Mouse (Mus musculus): ENCODE results near the gene Mars. TPM values are rescaled to one million over a fixed set of nuclear protein-coding genes. Genes with fewer than 3 reads are reported as not detected.
"Not testable (repeated sequence)": the region's sequence is repeated elsewhere in the genome, so short reads cannot be mapped to it uniquely, and the experiment has no call there.

Gene Mars
- polyA plus RNA-seq, 1 experiment from 2014 or later, result 117 TPM

GRCm38 (mm10) chr10:127321621-127322020 is 10.0 kb upstream of the Mars start, which contains the start of gene Arhgap9:
Gene Arhgap9, plus strand, starts transcription at chr10:127321964.
- H3K4me1 ChIP-seq (ENCODE audit: control insufficient read depth, insufficient read depth, low read length), result peaks cover 7% of the 10 kb centered on the region; the same call in 1 of the 2 replicates
- H3K27ac ChIP-seq (ENCODE audit: low read depth, low read length), result no peak within 1 kb of the TSS
- peaks cover 20% of the 10 kb centered on the region for H3K27me3 ChIP-seq (ENCODE audit: control insufficient read depth, insufficient read depth, low read length)
- 76% methylated on average over 3 of the region's 3 CpGs for WGBS
- no peak within 1 kb of the TSS for H3K4me2 ChIP-seq (ENCODE audit: low read depth, low read length)
- H3K4me3 ChIP-seq (ENCODE audit: low read depth, low read length), result no peak within 1 kb of the TSS
- H3K36me3 ChIP-seq (ENCODE audit: control insufficient read depth, insufficient read depth, low read length), result no peaks in the 10 kb centered on the region
- ATAC-seq (ENCODE audit: low read depth), result no peak
- H3K9me3 ChIP-seq (ENCODE audit: control insufficient read depth, low read length), result no peaks in the 10 kb centered on the region
- no peak within 1 kb of the TSS for H3K9ac ChIP-seq (replicated peaks; ENCODE audit: low read depth, low read length)

- ATAC-seq (ENCODE audit: low read depth), result no peak
- Histone ChIP-seq H3K4me3 (ENCODE audit: low read depth, low read length) (no peak overlapping the region), H3K4me1 (ENCODE audit: control insufficient read depth, insufficient read depth, low read length) (no peaks in the 10 kb centered on the region), H3K9ac (replicated peaks; ENCODE audit: low read depth, low read length) (no peak overlapping the region), H3K27ac (ENCODE audit: low read depth, low read length) (no peak overlapping the region), H3K4me2 (ENCODE audit: low read depth, low read length) (no peak overlapping the region), H3K9me3 (ENCODE audit: control insufficient read depth, low read length) (no peaks in the 10 kb centered on the region), H3K36me3 (ENCODE audit: control insufficient read depth, insufficient read depth, low read length) (no peaks in the 10 kb centered on the region), H3K27me3 (ENCODE audit: control insufficient read depth, insufficient read depth, low read length) (peaks cover 4% of the 10 kb centered on the region)
- 80% methylated on average over 7 of the region's 7 CpGs for WGBS
These were observed 8.4 kb upstream of the Mars start for GRCm38 (mm10) chr10:127319969-127320368.

GRCm38 (mm10) chr10:127318009-127318408 is 6.4 kb upstream of the Mars start:
- Histone ChIP-seq H3K9me3 (ENCODE audit: control insufficient read depth, low read length) (no peaks in the 10 kb centered on the region), H3K27me3 (ENCODE audit: control insufficient read depth, insufficient read depth, low read length) (no peaks in the 10 kb centered on the region), H3K4me3 (ENCODE audit: low read depth, low read length) (no peak overlapping the region), H3K4me2 (ENCODE audit: low read depth, low read length) (no peak overlapping the region), H3K4me1 (ENCODE audit: control insufficient read depth, insufficient read depth, low read length) (no peaks in the 10 kb centered on the region), H3K36me3 (ENCODE audit: control insufficient read depth, insufficient read depth, low read length) (no peaks in the 10 kb centered on the region), H3K9ac (replicated peaks; ENCODE audit: low read depth, low read length) (no peak overlapping the region), H3K27ac (ENCODE audit: low read depth, low read length) (no peak overlapping the region)
- no peak for ATAC-seq (ENCODE audit: low read depth)
- 52% methylated on average over 4 of the region's 4 CpGs for WGBS

DNA sequence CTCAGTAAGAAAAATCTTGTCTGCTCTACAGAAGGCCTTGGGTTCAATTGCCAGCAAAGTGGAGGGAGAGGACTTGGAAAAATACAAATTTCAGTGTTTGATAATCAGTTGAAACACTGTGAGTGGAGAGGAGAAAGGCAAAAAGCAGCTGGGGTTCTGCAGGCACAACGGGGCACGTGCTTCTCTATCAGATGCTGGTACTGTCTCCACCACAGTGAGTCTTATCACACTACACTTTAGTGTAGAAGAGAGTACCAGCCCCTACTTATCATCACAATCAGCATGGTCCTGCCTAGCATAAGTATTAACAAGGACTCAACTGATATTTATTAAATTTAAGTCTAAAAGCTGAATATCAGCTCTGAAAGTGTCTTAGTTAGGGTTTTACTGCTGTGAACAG is 5.7 kb upstream of the Mars start:
- Histone ChIP-seq H3K9me3 (ENCODE audit: control insufficient read depth, low read length) (no peaks in the 10 kb centered on the region), H3K9ac (replicated peaks; ENCODE audit: low read depth, low read length) (no peak overlapping the region), H3K4me2 (ENCODE audit: low read depth, low read length) (no peak overlapping the region), H3K36me3 (ENCODE audit: control insufficient read depth, insufficient read depth, low read length) (no peaks in the 10 kb centered on the region), H3K27ac (ENCODE audit: low read depth, low read length) (no peak overlapping the region), H3K4me3 (ENCODE audit: low read depth, low read length) (no peak overlapping the region), H3K4me1 (ENCODE audit: control insufficient read depth, insufficient read depth, low read length) (no peaks in the 10 kb centered on the region), H3K27me3 (ENCODE audit: control insufficient read depth, insufficient read depth, low read length) (no peaks in the 10 kb centered on the region)
- WGBS, result 80% methylated on average over 2 of the region's 2 CpGs
- ATAC-seq (ENCODE audit: low read depth), result no peak

DNA sequence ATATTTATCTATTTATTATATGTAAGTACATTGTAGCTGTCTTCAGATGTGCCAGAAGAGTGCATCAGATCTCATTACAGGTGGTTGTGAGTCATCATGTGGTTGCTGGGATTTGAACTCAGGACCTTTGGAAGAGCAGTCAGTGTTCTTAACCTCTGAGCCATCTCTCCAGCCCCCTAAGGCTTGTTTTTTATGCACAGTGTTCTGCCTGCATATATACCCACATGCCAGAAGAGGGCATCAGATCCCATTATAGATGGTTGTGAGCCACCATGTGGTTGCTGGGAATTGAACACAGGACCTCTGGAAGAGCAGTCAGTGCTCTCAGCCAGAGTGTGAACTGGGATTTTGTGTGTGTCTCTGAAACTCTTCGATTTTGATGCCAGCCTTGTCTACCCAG is 3.4 kb upstream of the Mars start:
- H3K27me3 ChIP-seq (ENCODE audit: control insufficient read depth, insufficient read depth, low read length); H3K27ac ChIP-seq (ENCODE audit: low read depth, low read length); H3K9me3 ChIP-seq (ENCODE audit: control insufficient read depth, low read length); H3K4me3 ChIP-seq (ENCODE audit: low read depth, low read length); H3K9ac ChIP-seq (replicated peaks; ENCODE audit: low read depth, low read length); H3K36me3 ChIP-seq (ENCODE audit: control insufficient read depth, insufficient read depth, low read length); ATAC-seq (ENCODE audit: low read depth); H3K4me2 ChIP-seq (ENCODE audit: low read depth, low read length); H3K4me1 ChIP-seq (ENCODE audit: control insufficient read depth, insufficient read depth, low read length): not testable (repeated sequence)
- WGBS, result 88% methylated on average over 1 of the region's 1 CpGs

GRCm38 (mm10) chr10:127313516-127313915 is 1.9 kb upstream of the Mars start:
- WGBS, result 89% methylated on average over 5 of the region's 5 CpGs
- ATAC-seq (ENCODE audit: low read depth); H3K9me3 ChIP-seq (ENCODE audit: control insufficient read depth, low read length); H3K4me2 ChIP-seq (ENCODE audit: low read depth, low read length); H3K36me3 ChIP-seq (ENCODE audit: control insufficient read depth, insufficient read depth, low read length); H3K27me3 ChIP-seq (ENCODE audit: control insufficient read depth, insufficient read depth, low read length); H3K9ac ChIP-seq (replicated peaks; ENCODE audit: low read depth, low read length); H3K4me1 ChIP-seq (ENCODE audit: control insufficient read depth, insufficient read depth, low read length); H3K27ac ChIP-seq (ENCODE audit: low read depth, low read length); H3K4me3 ChIP-seq (ENCODE audit: low read depth, low read length): not testable (repeated sequence)

DNA sequence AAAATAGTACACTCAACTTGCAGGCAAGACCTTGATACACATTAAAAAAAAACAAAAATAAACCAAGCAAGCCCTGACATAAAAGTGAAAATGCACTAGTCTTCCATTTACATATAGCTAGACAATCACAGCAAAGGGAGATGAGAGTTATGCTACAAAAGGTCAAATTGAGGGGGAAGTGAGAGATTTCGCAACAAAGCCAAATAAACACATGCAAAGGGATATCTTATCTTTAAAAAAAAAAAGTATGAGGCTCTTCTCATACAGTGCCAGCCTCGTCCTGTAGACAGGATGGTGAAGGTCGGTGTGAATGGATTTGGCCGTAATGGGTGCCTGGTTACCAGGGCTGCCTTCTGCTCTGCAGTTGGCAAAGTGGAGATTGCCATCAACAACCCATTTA is 1.3 kb upstream of the Mars start:
- Histone ChIP-seq H3K9ac (replicated peaks; ENCODE audit: low read depth, low read length) (no peak overlapping the region), H3K27me3 (ENCODE audit: control insufficient read depth, insufficient read depth, low read length) (no peaks in the 10 kb centered on the region), H3K9me3 (ENCODE audit: control insufficient read depth, low read length) (no peaks in the 10 kb centered on the region), H3K36me3 (ENCODE audit: control insufficient read depth, insufficient read depth, low read length) (peaks cover 9% of the 10 kb centered on the region), H3K27ac (ENCODE audit: low read depth, low read length) (no peak overlapping the region), H3K4me2 (ENCODE audit: low read depth, low read length) (no peak overlapping the region), H3K4me1 (ENCODE audit: control insufficient read depth, insufficient read depth, low read length) (peaks cover 8% of the 10 kb centered on the region), H3K4me3 (ENCODE audit: low read depth, low read length) (no peak overlapping the region)
- no peak for ATAC-seq (ENCODE audit: low read depth)
- 78% methylated on average over 4 of the region's 4 CpGs for WGBS

- peak overlapping the region; percentile 64 for H3K4me3 ChIP-seq (ENCODE audit: low read depth, low read length)
- peak overlapping the region; percentile 84 for H3K4me2 ChIP-seq (ENCODE audit: low read depth, low read length)
- peaks cover 12% of the 10 kb centered on the region for H3K36me3 ChIP-seq (ENCODE audit: control insufficient read depth, insufficient read depth, low read length)
- H3K27ac ChIP-seq (ENCODE audit: low read depth, low read length), result peak overlapping the region; percentile 49; the same call in 1 of the 2 replicates
- 1% methylated on average over 4 of the region's 4 CpGs for WGBS
- peaks cover 8% of the 10 kb centered on the region for H3K4me1 ChIP-seq (ENCODE audit: control insufficient read depth, insufficient read depth, low read length)
- H3K9me3 ChIP-seq (ENCODE audit: control insufficient read depth, low read length), result no peaks in the 10 kb centered on the region
- no peaks in the 10 kb centered on the region for H3K27me3 ChIP-seq (ENCODE audit: control insufficient read depth, insufficient read depth, low read length)
- H3K9ac ChIP-seq (replicated peaks; ENCODE audit: low read depth, low read length), result peak overlapping the region; percentile 44; the same call in 1 of the 2 replicates
- peak; percentile 44 for ATAC-seq (ENCODE audit: low read depth)
These were observed 730 bp upstream of the Mars start for GRCm38 (mm10) chr10:127312356-127312676.

DNA sequence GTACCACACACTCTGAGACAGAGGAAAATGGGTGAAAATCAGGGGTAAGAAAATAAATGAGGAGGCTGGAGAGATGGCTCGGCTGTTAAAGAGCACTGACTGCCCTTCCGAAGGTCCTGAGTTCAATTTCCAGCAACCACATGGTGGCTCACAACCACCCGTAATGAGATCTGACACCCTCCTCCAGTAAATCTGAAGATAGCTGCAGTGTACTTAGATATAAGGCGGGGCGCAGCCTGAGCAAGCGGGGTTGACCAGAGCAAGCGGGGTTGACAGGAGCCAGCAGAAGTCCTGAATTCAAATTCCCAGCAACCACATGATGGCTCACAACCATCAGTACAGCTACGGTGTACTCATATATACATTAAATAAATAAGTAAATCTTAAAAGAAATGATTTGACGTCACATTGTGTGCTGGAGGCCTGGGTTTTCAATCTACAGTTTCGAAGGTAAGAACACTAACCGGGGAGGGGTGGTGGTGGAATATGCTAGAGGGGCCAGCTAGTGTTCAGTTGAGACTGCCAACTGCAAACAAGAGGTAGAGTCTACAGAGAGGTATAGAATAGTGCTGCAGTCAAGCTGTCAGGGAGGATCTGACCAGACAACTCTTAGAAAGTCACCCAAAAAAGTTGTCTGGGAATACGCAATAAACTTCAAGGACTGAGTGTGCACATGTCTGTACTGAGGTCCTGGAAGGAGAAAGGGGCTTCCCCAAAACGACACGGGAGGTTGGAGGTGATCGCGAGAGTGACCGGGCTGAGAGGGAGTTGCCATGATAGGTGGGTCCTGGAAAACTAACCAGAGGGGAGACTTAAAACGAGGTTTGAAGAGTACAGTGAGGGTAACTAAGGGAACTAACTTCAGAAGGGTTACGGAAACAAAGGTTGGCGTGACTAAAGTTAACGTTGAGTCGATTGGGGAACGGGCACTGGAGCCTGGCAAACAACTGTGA is 787 bp downstream of the Mars start:
- peaks cover 19% of the 10 kb centered on the region for H3K36me3 ChIP-seq (ENCODE audit: control insufficient read depth, insufficient read depth, low read length)
- peak overlapping the region; percentile 64 for H3K4me3 ChIP-seq (ENCODE audit: low read depth, low read length)
- H3K9me3 ChIP-seq (ENCODE audit: control insufficient read depth, low read length), result no peaks in the 10 kb centered on the region
- H3K4me2 ChIP-seq (ENCODE audit: low read depth, low read length), result peak overlapping the region; percentile 84
- H3K9ac ChIP-seq (replicated peaks; ENCODE audit: low read depth, low read length), result peak overlapping the region; percentile 76
- H3K4me1 ChIP-seq (ENCODE audit: control insufficient read depth, insufficient read depth, low read length), result peaks cover 8% of the 10 kb centered on the region
- ATAC-seq (ENCODE audit: low read depth), result peak; percentile 25; the same call in 1 of the 2 replicates
- H3K27ac ChIP-seq (ENCODE audit: low read depth, low read length), result peak overlapping the region; percentile 49
- WGBS, result 40% methylated on average over 23 of the region's 23 CpGs
- no peaks in the 10 kb centered on the region for H3K27me3 ChIP-seq (ENCODE audit: control insufficient read depth, insufficient read depth, low read length)

Data from neural tube, embryonic 14.5 days (tissue).